Mouse (Mus musculus) embryonic facial prominence, embryonic 11.5 days (tissue): Measurements from ENCODE around the gene Nubpl. TPM values are rescaled to one million over a fixed set of nuclear protein-coding genes. Genes with fewer than 3 reads are reported as not detected.

Experiments used
- polyA plus RNA-seq: library from polyadenylated mRNA; unstranded; fragments of >200 nt; fragmentation: Nextera tagmentation; extraction: Ambion mirVana; gene quantifications from 2 replicates; pipeline ENCODE4 v1.2.1, GENCODE M21; 2014

Gene Nubpl
- polyA plus RNA-seq, 1 experiment from 2014 or later = 15.1 TPM

Other genes starting within 250 kb of the Nubpl start
- 8.5 and 8.6 TPM in 2 replicates for gene Heatr5a, start 126.4 kb upstream of the Nubpl start, polyA plus RNA-seq
- gene Dtd2, start 91.2 kb upstream of the Nubpl start, polyA plus RNA-seq = 22.3 and 23.0 TPM in 2 replicates
- not detected in 2 replicates for gene Gpr33, start 69.7 kb upstream of the Nubpl start, polyA plus RNA-seq